In genomic region chr1:125943305-125943704, GRCm38 (mm10) we compare ENCODE assay signal across 36 mouse cellular contexts. TPM values are rescaled to one million over a fixed set of nuclear protein-coding genes. Genes with fewer than 3 reads are reported as not detected.
"Had no signal": no experiment of that assay in that cellular context is flagged by ENCODE, and none has a peak within 500 bp of the region (broad histone marks: within the 10 kb centered on the region; RNA-seq: fewer than 3 reads in every experiment).

No protein-coding gene starts in this region.

- DNase-seq: left cerebral cortex, postnatal 4 days; liver; liver, embryonic 13.5 days; liver, postnatal 0 days; lung, adult 18-20 months; lung, adult 2 months; lung, embryonic 14.5 days; lung, postnatal 10 days; lung, postnatal 14 days; lung, postnatal 36 days; lung, postnatal 4 days had no signal

- H3K4me1 ChIP-seq: limb, embryonic 10.5 days; liver, embryonic 12.5 days; liver, embryonic 13.5 days; liver, embryonic 15.5 days; lung, embryonic 15.5 days; megakaryocyte, embryonic 14.5 days; midbrain, embryonic 10.5 days; midbrain, embryonic 12.5 days; midbrain, embryonic 13.5 days; midbrain, embryonic 15.5 days; neural tube, embryonic 12.5 days had no signal

- H3K4me2 ChIP-seq: limb, embryonic 12.5 days; limb, embryonic 13.5 days; limb, embryonic 15.5 days; liver, embryonic 11.5 days; liver, embryonic 12.5 days; liver, embryonic 13.5 days; liver, embryonic 15.5 days; lung, embryonic 14.5 days; lung, embryonic 15.5 days; midbrain, embryonic 12.5 days; midbrain, embryonic 13.5 days; midbrain, embryonic 15.5 days; neural tube, embryonic 12.5 days had no signal

- H3K27ac ChIP-seq: left cerebral cortex, adult 2 months; limb, embryonic 10.5 days; limb, embryonic 12.5 days; limb, embryonic 13.5 days; limb, embryonic 15.5 days; liver, embryonic 12.5 days; liver, embryonic 13.5 days; liver, embryonic 14.5 days; liver, embryonic 15.5 days; lung, embryonic 15.5 days; macrophage; midbrain, embryonic 10.5 days; midbrain, embryonic 12.5 days; midbrain, embryonic 13.5 days; midbrain, embryonic 15.5 days; neural tube, embryonic 12.5 days had no signal

- H3K27me3 ChIP-seq: limb, embryonic 12.5 days; limb, embryonic 13.5 days; limb, embryonic 15.5 days; liver, embryonic 12.5 days; liver, embryonic 13.5 days; liver, embryonic 15.5 days; lung, embryonic 15.5 days; megakaryocyte, embryonic 14.5 days; midbrain, embryonic 12.5 days; midbrain, embryonic 13.5 days; midbrain, embryonic 15.5 days; neural tube, embryonic 12.5 days had no signal

- ATAC-seq: liver, embryonic 12.5 days; liver, postnatal 0 days; lung, postnatal 0 days; midbrain, embryonic 13.5 days; midbrain, embryonic 15.5 days; midbrain, embryonic 16.5 days had no signal

- H3K9me3 ChIP-seq: limb, embryonic 10.5 days; limb, embryonic 12.5 days; limb, embryonic 13.5 days; limb, embryonic 15.5 days; liver, embryonic 12.5 days; liver, embryonic 13.5 days; liver, embryonic 15.5 days; lung, embryonic 15.5 days; midbrain, embryonic 10.5 days; midbrain, embryonic 12.5 days; midbrain, embryonic 13.5 days; midbrain, embryonic 15.5 days; neural tube, embryonic 12.5 days had no signal

- H3K36me3 ChIP-seq: limb, embryonic 10.5 days; limb, embryonic 12.5 days; limb, embryonic 13.5 days; limb, embryonic 15.5 days; liver, embryonic 12.5 days; liver, embryonic 13.5 days; liver, embryonic 15.5 days; lung, embryonic 15.5 days; midbrain, embryonic 10.5 days; midbrain, embryonic 12.5 days; midbrain, embryonic 13.5 days; midbrain, embryonic 15.5 days; neural tube, embryonic 12.5 days had no signal

- H3K9ac ChIP-seq: limb, embryonic 12.5 days; limb, embryonic 13.5 days; limb, embryonic 15.5 days; liver, embryonic 12.5 days; liver, embryonic 13.5 days; liver, embryonic 14.5 days; liver, embryonic 15.5 days; liver, postnatal 0 days; lung, embryonic 14.5 days; lung, embryonic 15.5 days; midbrain, embryonic 12.5 days; midbrain, embryonic 13.5 days; midbrain, embryonic 15.5 days; neural tube, embryonic 12.5 days had no signal

- H3K4me3 ChIP-seq: left cerebral cortex, adult 2 months; limb, embryonic 10.5 days; limb, embryonic 12.5 days; limb, embryonic 13.5 days; limb, embryonic 15.5 days; liver, embryonic 12.5 days; liver, embryonic 13.5 days; liver, embryonic 15.5 days; lung, embryonic 15.5 days; midbrain, embryonic 10.5 days; midbrain, embryonic 12.5 days; midbrain, embryonic 13.5 days; midbrain, embryonic 15.5 days; myocyte; neural tube, embryonic 12.5 days had no signal

RNA-seq across cellular contexts. Expression of gene Lypd1, which starts 30.4 kb away (rescaled TPM):
- total RNA-seq: liver, adult 2 months; megakaryocyte progenitor cell, adult 5-6 weeks; megakaryocyte, adult 5-6 weeks; megakaryocyte-erythroid progenitor cell, adult 5-6 weeks; monocyte, adult 5-6 weeks had no signal
- polyA plus RNA-seq: liver, adult 2 months; macrophage had no signal
